Mouse (Mus musculus) c-Kit-positive CD71-negative TER-119-negative erythroid progenitor cells, embryonic 14.5 days (primary cell): Measurements from ENCODE around the gene Rpgr.

Experiments used
- DNase-seq: peaks from one replicate; pipeline ENCODE4 v3.0.0-alpha.2; 2013; ENCODE audit warnings: low read depth

Gene Rpgr

DNA sequence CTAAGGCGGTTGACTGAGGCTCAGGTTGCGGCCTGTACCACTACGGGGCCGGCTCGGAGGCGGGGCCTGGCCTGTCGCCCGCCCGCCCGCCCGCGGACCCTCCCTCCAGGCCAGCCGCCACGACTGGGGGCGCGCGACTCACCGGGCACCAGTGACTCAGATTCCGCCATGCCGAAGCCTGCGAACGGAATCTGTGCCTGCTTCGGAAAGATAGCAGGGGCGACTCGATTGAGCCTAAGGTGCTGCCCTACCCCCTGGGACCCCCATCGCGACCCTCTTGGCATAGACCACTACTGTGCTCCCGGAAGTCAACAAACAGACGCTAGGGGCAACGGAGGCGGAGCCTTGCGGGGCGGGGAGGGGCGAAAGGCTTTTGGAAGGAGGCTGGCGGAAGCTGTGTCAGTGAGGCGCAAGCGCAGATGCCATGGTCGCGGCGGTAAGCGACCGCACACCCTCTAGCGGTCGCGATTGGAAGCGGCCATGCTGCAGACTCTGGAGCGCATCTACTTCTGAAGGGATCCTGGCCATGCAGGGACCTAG is at the start of gene Rpgr:
TSS of gene Rpgr (minus strand) at position 511 of the 540 bp plus-strand sequence.
- DNase-seq = peak; percentile 68

GRCm38 (mm10) chrX:10258260-10258659 is 41.5 kb upstream of the Rpgr start:
- DNase-seq = no peak

GRCm38 (mm10) chrX:10257774-10258173 is 41.1 kb upstream of the Rpgr start:
- no peak for DNase-seq

DNA sequence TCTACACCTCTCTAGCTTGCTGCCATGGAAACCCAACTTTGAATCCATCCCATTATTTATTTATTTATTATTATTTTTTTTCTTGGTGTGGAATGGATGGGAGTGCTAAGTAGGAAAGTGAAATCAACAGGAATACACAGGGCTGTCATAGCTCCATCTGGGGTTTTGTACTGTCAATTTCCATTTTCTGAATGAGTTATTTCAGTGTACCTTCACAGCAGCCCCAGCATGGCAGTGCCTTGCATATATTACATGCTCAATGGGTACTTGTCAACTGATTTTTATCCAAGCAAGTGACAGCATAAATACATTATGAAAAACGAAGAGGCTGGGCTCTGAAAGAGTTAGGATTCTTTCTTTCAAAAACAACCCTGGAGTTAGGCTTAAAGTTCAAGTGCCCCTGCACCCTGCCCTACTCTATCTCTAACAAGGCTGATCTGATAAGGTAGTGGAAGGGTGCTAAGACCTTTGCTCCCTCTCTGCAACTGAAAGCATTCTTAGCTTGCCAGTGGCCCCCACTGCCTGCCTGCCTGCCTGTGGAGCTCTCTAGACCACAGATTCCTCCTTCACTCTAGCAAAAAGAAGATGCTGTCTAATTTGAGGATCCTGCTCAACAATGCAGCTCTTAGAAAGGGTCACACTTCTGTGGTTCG is 35.3 kb upstream of the Rpgr start, which contains the start of gene Otc:
TSS of gene Otc (plus strand) at position 454 of the 653 bp plus-strand sequence.
- no peak for DNase-seq

DNA sequence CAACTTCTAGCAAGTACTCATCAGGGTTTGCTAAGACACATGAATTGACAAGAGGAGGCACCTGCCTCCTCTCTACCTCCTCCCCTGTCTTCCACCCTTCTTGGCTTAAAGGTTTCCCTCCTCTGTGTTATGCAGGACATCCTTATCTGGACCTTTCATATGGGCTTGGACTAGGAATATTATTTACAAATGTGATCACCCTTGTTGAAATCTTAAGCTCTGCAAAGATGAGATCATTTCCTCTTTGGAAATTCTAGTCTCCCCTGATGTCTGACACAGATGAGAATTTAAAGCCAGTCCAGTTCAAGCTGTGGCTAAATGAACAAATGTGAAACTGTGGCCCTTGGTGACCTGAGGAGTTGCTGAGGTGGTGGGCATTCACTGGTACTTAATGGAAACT is 34.6 kb upstream of the Rpgr start:
- DNase-seq = no peak

DNA sequence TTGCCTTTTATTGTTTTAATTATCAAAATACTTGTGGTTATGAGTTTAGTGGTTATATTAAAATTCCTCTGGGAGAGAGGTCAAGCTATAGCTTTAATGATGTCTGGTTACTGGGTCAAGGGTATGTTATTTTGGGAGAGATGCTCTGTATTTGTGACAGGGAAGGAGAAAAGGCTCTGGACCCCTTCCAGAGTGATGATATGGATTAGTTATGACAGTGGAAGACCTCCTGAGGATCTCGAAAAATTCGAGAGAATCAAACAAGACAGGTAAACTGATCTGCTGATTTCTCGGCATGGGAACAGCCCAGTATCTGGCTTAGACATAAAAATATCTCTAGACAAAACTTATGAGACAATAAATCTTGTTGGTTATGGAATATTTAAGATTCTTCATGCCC is 27.2 kb upstream of the Rpgr start:
- DNase-seq = no peak

DNA sequence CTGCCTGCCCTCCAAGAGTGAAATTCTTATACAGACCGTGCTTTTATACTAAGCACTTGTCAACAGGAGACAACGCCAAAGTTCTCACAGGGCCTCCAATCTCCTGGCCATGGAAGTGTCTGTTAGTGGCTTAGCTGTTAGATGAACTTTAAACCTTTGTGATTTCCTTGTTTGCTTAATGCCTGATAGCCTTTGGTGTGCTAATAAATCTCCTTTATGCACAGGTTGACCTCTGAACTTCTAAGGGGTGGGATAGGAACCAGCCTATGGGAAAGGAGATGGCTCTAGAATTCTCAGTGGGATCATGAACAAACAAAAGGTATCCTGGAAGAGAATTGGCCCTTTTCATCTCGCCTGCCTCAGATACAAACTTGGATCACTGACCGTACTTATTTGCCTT is 22.8 kb upstream of the Rpgr start:
- no peak for DNase-seq

GRCm38 (mm10) chrX:10234617-10235016 is 17.9 kb upstream of the Rpgr start:
- no peak for DNase-seq

DNA sequence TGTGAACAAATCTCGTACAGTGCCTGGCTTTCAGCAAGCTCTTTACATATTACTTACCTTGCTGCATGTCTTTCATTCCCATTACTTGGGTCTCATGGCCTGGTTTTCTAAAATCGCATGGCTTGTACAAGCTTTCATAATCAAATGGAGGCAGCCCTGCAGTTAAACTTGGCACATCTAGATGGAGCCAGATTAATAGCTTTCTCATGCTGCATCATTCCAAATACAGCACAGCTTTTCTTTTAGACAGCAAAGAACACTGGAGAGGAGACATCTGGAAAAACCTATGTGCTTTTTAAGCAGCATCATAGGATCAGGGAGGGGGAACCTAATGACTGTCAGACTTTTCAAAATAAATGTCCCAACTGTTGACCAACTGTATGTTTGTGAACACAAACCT is 16.3 kb upstream of the Rpgr start:
- no peak for DNase-seq

DNA sequence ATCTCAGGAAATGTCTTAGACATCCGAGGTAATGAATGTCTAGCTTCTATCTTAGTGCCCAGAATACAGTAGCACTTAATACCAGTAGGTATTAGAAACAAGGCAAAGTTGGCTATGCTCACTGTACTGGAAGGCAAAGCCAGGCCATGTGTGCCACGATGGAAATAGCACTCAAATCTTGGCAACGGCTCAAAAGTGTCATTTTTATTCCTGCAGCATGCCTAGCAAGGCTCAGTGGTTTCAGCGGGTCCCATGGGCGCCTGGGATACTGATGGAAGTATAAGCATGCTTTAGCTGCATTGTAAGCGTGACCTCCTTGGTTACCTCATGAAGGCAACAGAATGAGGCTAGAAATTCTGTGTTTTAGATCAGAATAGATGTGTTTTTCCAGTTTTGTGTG is 2.6 kb upstream of the Rpgr start:
- no peak for DNase-seq

DNA sequence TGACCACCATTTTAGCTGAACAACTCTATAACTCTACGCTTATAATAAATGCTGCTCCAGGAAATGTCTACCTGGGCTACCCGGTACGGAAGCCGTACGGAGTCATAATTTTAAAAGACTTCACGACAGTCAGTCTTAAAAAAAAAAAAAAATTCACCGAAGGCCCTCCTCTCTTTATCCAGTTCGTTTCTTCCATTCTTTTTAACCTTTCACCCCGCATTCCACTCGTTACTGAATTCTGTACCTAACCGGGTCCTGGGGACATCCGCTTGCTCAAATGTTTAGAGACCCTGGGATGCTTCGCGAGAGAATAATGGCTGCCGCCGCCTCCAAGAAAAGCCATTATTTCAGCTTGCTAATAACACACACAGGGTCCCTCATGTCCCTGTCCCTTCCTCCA is 748 bp downstream of the Rpgr start:
- peak; percentile 26 for DNase-seq

DNA sequence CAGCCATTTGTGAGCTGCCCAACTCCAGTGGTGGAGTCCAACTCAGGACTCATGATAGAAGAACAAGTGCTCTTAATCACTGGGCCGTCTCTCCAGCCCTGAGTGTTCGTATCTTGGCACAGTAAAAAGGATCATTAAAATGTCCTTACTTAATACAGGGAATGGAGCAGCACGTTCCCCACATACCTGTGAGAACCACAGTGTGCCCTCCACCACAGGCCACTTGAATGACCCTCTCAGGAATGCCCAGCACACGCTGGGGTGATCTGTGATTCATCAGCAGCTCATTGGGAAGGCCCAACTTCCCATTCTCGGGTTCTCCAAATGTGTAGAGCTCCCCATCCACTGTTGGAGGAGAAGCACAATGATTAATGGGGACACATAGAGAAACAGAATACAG is 10.8 kb downstream of the Rpgr start:
- no peak for DNase-seq

DNA sequence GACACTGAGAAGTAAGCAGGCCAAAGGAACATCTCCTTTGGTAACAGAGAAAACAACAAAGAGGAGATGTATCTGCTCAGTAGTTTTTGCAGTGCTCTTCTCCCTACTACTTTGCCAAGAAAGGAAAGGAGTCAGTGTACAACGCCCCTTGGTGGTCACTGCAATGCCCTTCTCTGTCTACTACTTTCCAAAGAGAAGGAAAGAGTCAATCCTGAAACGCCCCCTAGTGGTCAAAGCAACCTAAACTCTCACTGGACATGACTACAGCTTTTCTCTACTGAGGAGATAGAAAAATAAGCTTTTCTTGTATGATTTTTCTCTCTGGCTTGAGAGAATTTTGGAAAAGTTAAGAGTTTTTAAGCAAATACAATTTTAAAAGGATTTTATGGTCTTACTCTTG is 15.4 kb downstream of the Rpgr start:
- peak; percentile 8 for DNase-seq

- no peak for DNase-seq
Measured at GRCm38 (mm10) chrX:10152390-10152789, 64.3 kb downstream of the Rpgr start.

- no peak for DNase-seq
Measured at GRCm38 (mm10) chrX:10117065-10117719, 99.5 kb downstream of the Rpgr start, which contains the start of gene Srpx. TSS of gene Srpx (minus strand) at chrX:10117709.

- DNase-seq = no peak
Measured at GRCm38 (mm10) chrX:10115780-10116179, 100.9 kb downstream of the Rpgr start.

DNA sequence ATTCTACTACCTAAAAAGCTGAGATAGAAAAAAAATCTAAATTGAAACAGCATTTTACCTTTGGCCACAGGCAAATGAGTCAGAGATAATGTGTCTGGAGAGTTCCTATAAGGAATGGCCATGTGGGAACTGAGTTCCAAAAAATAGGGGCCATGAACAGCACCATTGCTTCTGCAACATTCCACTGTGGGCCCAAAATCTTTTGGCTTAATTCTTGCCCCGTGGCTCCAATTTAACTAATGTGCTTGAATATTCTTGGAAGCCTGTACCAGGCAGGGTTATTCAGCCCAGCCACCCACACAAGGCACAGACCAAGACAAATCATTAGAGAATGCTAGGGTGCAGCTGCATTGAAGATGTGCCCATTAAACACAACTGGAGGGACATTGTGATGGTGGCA is 106.0 kb downstream of the Rpgr start:
- no peak for DNase-seq

DNA sequence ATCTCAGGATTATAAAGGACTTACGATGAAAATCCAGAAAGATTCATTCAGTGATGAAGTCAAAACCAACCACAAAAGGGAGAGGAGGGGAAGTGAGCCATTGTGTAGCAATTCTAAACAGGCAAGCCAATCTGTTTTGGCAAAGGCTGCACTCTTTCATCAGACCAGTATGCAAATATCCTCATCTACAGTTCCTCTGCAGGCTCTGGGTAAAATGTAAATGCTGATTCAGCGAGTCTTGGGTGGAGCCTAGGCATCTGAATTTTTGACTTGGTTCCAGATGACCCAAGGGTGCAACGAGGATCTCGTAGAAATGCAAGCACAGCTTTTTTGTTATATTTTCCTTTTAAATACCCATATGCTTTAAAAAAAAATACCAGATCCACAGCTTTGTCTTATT is 108.2 kb downstream of the Rpgr start:
- no peak for DNase-seq

- no peak for DNase-seq
Measured at GRCm38 (mm10) chrX:10105475-10105874, 111.2 kb downstream of the Rpgr start.

DNA sequence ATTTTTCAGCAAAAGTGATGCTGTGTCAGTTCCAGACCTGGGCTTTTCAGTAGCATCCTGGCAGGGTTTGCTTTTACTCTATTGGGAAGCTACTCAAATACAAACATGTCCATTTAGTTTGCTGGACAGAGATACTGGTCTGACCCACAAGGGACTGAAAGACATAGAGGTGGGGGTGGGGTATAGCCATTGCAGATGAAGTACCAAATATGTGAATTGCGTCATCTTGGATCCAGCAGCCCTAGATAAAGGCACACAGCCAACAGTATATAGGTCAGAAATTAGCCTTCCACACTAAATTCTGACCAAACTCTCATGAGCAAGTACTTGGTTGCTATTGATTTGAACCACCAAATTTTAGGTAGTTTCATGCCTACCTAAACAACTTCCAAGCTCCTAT is 114.0 kb downstream of the Rpgr start:
- DNase-seq = no peak

DNA sequence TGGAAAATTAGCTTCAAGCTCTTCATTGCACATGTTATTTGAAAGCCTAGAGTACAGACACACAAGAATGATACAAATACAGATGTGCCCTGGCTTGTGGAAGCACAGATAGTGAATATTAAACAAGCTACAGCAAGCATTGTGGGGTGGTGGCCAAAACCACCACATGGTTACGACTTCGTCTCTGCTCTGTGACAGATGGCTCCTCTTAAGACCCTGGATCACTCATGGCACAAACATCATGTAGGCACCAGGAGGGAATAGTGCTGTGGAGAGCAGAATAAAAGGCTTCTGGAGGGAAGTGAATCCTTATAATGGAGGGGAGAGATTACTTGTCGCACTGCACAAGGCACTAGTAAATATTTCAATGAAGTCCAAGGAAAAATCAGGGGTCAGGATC is 120.9 kb downstream of the Rpgr start:
- no peak for DNase-seq

GRCm38 (mm10) chrX:10080385-10080784 is 136.3 kb downstream of the Rpgr start:
- DNase-seq = no peak

- no peak for DNase-seq
Measured at GRCm38 (mm10) chrX:10079981-10080380, 136.7 kb downstream of the Rpgr start.

DNA sequence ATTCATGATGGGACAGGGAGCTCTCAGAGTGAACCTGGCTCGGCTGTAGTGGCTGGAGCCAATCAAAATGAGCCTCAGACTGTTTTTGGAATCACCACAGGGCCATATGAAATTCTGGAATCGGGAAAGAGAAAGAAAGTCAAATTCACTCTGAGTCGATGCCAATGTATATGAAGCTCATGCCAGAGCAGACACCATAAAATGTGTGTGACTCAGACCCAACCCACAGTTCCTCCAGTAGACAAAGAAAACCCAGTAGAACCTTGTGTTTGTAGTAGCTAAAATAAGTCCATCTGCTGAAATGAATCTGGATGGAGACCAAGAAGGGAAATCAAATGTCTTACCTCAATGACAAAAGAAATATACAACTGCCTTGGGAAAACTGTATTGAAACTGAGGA is 142.8 kb downstream of the Rpgr start:
- no peak for DNase-seq
